Mouse (Mus musculus): ENCODE measurements around the gene Zfyve21.

Gene Zfyve21

DNA sequence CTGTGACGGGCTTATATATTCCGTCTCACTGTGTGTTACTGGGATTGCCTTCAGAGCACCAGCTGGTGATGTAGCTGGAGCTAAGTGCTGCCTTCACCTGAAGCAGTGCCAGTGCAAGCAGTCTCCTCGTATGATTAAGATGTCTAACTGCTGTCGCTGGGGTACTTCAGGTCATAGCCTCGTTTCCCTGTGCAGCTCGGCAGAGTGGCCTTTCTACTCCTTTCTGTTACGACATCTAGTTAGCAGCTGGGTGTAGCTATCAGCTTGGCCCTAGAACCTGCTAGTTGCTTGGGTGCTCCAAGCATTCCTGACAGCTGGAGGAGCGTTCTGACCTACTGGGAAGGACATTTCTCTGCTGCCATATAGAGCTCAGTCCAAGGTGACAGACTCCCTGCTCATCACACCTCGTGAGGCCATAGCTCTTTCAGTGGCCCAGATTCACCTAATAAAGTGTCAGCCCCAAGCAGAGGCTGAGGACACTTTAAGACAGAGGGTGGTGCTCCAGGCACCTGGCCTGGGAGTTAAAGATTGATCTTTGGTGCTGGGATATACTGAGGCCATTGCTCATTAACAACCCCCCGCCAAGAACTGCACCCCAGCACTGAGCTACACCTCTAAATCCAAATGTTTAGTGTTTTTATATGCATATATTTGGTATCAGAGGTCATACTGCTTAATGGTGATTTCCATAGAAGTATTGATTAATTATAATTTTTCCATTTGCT lies 13.3 kb upstream of the Zfyve21 start:
- DNase-seq (ENCODE audit: low spot score): no peak

DNA sequence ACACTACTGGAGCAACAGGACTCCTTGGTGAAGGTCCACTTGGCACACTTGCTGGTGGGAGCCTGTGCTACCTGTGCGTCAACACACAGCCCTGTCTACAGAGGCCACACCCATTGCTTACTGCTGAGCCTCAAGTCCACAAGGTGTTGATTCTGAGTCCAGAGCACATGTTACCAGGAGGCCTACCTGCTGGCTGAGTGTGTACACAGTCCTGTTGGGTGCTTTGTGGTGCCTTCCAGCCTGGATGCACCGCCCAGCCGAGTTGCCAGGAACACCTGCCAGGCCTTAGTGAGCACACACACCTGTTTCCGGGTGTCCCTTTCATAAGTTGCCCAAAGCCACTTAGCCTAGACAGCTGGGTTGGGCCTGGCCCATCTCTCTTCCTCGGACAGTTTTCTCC lies 10.4 kb upstream of the Zfyve21 start:
- DNase-seq (ENCODE audit: low spot score): no peak

DNA sequence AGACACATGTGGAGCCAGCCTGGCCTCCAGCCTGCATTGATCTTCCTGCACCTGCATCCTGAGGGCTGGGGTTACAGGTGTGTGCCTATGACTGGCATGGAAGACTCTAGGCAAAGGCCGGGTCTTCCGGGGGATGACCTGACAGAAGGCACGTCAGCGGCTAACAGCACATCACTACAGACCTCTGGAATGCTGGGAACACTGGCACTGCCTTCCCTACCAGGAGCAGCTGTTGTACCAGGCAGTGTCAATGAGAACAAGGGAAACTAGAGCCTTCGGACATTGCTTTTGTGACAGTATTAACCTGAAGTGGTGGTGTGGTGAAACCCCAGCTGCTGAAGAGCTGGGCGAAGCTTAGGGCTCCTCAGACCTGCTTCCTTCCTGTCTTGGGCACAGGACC lies 5.2 kb upstream of the Zfyve21 start:
- DNase-seq (ENCODE audit: low spot score): no peak

DNA sequence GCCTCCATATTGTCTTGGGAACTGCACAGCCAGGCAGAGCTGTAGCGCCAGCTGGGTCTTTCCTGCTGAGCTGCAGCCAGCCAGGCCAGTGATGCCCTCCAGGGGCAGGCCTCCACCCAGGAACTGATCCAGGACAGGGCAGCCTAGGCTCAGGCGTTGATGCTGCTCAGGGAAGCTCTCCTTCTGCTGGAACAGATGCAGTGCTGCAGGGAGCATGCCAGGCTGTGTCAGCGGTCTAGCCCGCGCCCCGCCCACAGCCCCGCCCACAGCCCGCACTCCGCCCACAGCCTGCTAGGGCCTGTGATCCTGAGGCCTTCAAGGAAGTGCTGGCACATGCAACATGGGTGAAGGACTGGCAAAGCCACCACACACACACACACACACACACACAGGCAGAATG lies 4.2 kb upstream of the Zfyve21 start:
- peak; percentile 32 for DNase-seq (ENCODE audit: low spot score)

GRCm38 (mm10) chr12:111812075-111812474 lies 1.9 kb upstream of the Zfyve21 start:
- no peak for DNase-seq (ENCODE audit: low spot score)

DNA sequence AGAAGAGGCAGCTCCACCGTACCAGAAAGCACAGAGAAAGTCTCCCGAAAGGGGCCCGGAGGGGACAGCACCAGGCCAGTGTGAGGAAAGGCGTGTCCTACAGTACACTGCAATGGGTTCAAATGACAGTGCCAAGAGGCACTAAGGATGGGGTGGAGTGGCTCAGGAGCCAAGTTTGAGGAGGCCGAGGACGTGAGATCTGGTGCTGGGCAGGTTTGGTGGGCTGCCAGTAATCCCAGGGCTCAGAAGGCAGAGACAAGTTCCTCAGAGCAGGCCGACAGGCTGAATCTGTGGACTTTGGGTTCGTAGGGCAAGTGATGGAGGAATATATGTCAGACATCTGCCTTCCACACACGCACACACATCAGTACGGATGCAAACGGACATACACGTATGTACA lies 1.4 kb upstream of the Zfyve21 start:
- no peak for DNase-seq (ENCODE audit: low spot score)

DNA sequence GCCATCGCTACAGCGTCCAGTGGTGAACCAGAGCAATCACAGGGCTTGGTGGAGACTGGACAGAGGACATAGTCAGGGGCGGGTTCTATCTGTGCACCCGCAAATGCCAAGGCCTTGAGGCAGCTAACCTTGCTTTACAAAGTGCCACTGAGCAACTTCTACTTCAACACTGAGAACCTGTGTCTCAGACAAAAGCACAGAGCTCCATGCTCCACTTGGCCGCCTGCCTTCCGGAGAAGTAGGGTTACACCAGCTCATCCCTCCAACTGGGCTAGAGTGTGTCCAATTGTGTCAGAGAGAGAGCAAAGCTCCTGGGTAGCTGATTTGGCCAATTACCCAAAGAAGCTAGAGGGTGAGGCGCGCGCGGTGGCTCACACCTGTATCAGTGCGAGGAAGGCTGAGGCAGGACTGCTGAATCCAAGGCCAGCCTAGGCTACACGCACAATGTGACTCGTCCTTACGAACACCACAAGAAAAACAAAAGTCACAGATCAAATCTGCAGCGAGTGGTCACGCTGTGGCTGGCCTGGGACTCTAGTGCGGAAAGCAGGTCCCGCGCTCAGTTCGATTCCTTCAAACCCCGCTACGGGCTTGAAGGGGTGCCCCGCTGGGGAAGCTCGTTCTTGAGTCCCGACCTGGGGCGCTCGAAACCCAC lies 732 bp upstream of the Zfyve21 start:
- no peak for DNase-seq (ENCODE audit: low spot score)

GRCm38 (mm10) chr12:111814769-111815762 lies 1.1 kb downstream of the Zfyve21 start:
- DNase-seq (ENCODE audit: low spot score): no peak

DNA sequence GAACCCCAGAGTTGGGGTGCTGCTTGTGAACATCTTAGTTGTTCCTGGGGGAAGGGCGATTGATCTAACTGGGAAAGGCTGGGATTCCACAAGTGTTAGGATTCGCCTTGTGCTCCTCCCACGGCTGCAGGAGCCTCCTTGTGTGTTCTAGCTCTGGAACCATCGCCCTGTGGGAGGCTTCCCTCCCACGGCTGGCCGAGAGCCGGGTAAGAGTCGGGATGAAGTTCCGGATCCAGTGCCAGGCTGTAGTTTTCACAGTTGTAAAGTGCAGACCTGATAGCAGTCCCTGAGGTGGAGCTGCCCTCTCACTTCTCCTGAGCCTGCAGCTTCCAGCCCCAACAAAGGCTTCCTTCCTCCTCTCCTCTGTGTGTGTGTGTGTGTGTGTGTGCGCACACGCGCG lies 2.6 kb downstream of the Zfyve21 start:
- DNase-seq (ENCODE audit: low spot score): peak; percentile 53

DNA sequence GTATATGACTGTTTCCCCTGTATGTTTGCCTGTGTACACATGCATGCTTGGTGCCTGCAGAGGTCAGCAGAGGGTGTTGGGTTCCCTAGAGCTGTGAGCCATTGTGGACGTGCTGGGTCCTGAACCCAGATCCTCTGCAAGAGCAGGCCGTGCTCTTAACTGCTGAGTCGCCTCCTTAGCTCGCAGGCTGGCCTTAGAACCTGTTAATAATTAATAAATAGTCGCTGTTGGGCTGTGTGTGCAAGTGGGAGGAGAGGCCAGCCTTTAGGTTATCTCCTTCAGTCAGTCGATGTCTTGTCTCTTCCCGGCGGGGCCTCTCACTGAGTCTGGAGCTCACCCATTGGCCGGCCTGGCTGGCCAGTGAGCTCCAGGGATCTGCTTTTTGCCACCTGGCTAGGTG lies 3.0 kb downstream of the Zfyve21 start:
- DNase-seq (ENCODE audit: low spot score): no peak

- DNase-seq (ENCODE audit: low spot score): no peak
These were observed 4.0 kb downstream of the Zfyve21 start for GRCm38 (mm10) chr12:111817991-111818390.

DNA sequence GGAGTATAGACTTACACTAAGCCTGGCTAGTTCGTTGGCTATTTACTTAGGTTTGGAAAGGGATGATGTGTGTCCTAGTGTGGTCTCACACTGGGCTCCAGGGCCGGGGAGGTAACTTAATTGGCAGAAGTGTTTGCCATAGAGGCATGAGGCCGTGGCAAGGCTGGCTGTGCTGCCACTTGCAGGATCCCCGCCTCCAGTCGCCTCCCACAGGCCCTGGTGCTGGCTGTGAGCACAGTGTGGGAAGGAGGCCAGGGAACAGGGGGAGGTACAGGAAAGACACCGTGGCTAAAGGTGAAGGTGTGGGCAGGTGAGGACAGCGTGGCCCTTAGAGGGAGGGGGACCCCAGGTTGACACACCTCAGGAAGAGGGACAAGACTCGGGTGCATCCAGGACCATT lies 6.0 kb downstream of the Zfyve21 start:
- no peak for DNase-seq (ENCODE audit: low spot score)

DNA sequence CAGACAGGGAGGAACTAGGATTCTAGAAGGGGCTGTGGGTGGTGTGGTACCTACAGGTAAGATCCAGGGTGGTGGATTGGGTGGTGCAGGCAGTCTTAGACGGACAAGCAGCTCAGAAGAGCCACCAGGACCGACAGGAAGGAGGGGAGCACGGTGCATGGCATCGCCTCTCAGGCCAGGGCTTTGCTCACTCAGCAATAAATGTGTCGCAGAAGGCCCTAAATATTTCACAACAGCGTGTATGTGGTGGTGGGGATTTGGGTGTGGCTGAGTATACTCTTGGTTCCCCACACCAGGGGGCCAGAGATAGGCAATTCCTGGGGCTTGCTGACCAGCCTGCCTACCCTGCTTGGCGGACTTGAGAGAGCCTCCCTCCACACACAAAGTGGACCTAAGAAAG lies 6.7 kb downstream of the Zfyve21 start:
- no peak for DNase-seq (ENCODE audit: low spot score)

GRCm38 (mm10) chr12:111821931-111822330 lies 8.0 kb downstream of the Zfyve21 start:
- DNase-seq (ENCODE audit: low spot score): no peak

GRCm38 (mm10) chr12:111827556-111827955 lies 13.6 kb downstream of the Zfyve21 start:
- no peak for DNase-seq (ENCODE audit: low spot score)

GRCm38 (mm10) chr12:111829447-111829846 lies 15.5 kb downstream of the Zfyve21 start:
- DNase-seq (ENCODE audit: low spot score): no peak

DNA sequence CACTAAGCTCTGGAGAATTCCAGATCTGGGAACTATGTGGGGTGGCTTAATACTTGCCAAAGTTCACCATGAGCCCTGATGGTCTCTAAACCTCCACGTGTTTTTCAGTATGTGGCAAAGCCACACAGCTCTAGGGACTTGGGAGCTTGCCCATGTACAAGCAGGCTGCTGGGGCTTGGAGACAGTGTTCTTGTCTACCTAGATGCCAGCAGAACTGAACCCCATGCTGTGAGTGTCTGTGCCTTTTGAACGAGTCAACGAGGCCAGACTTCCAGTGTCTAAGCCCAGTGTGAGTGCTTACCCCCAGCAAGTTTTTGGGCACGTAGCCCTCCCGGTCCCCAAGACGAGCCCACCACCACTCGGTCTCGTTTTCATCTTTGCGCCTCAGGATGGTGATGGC lies 16.0 kb downstream of the Zfyve21 start:
- DNase-seq (ENCODE audit: low spot score): no peak

- no peak for DNase-seq (ENCODE audit: low spot score)
These were observed 16.4 kb downstream of the Zfyve21 start for GRCm38 (mm10) chr12:111830375-111830774.

- DNase-seq (ENCODE audit: low spot score): no peak
These were observed 18.7 kb downstream of the Zfyve21 start for GRCm38 (mm10) chr12:111832643-111833042.

DNA sequence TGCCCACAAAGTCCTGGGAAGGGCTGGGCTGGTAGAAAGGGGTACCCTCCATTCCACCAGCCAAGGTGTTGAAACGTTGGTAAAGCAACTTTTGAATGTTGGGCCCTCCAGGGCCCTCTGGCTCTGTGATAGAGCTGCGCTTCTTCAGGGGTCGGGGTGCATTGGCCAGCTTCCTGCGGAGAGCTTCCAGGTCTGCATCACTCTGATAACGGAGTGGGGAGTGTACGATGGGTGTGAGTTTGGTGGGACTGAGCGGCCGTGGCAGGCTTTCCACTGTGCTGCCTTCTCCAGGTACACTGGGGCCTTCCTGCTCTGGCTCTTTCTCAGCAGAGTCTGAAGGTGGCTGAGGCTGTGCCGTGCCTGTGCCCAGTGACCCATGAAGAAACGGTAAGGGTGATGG lies 19.5 kb downstream of the Zfyve21 start:
- DNase-seq (ENCODE audit: low spot score): no peak

DNA sequence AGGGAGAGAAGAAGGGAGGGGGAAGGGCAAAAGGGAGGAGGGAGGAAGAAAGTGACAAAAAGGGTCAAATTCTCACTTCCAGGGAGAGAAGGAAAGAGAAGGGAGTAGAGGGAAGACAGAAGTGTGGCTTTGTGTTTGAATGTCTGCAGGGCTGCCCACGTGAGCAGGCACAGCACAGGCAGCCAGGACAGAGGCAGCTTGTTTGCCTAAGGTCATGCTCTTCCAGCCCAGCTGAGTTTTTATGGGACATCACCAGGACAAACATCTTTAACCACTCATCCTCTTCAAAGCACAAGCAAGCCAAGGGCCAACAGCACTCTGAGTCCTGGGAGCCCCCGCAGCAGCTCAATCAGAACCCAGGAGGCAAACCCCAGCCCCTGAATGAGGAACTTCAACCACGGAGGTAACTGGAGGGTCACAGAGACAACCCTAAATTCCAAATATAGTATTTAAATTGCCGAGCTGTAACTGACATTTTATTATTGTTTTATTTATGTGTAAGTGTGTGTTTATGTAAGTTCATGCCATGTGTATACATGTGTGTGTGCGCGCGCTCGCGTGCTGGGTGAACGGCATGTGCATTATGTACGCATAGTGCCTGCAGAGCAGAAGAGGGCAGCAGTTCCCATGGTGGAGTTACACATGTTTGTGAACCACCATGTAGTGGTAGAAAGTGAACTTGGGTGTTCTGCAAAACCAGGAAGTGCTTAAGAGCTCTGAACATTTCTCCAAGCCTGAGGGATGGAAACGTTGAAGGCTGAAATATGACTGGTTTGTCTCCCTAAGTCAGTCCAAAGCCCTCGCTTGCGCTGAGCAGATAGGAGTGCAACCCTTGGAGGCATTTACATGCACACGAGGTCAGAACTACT lies 28.8 kb downstream of the Zfyve21 start:
- DNase-seq (ENCODE audit: low spot score): no peak

GRCm38 (mm10) chr12:111843470-111843869 lies 29.5 kb downstream of the Zfyve21 start:
- DNase-seq (ENCODE audit: low spot score): no peak

All from ovary, postnatal 10 days (tissue).